Mouse (Mus musculus) lung, postnatal 10 days (tissue): ENCODE results near the gene Mtcl1.

ENCODE experiments used
- DNase-seq: peaks from one replicate; pipeline ENCODE4 v3.0.0; 2021

Gene Mtcl1

GRCm38 (mm10) chr17:66404883-66405590 lies 44.5 kb downstream of the Mtcl1 start:
- DNase-seq = peak; percentile 84

GRCm38 (mm10) chr17:66402791-66403470 lies 46.6 kb downstream of the Mtcl1 start:
- DNase-seq = no peak

GRCm38 (mm10) chr17:66401596-66402265 lies 47.8 kb downstream of the Mtcl1 start:
- no peak for DNase-seq

DNA sequence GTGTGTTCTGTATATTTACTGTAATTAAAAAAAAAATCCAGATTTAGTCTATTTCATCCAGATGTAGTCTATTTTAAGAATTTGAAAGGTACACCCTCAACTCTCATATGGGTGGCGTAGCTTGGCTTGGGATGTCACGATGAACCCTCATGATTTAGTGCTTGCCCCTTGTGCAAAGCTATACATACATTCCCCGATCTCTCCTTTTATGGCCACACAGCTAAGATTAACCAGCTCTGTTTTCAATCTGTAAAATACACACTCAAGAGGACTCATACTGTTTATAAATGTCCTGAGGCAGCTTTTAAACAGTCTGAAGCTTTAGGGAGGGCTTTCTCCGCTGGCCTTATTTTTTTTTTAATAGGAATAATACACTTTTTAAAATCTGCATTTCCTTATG lies 49.8 kb downstream of the Mtcl1 start:
- no peak for DNase-seq

DNA sequence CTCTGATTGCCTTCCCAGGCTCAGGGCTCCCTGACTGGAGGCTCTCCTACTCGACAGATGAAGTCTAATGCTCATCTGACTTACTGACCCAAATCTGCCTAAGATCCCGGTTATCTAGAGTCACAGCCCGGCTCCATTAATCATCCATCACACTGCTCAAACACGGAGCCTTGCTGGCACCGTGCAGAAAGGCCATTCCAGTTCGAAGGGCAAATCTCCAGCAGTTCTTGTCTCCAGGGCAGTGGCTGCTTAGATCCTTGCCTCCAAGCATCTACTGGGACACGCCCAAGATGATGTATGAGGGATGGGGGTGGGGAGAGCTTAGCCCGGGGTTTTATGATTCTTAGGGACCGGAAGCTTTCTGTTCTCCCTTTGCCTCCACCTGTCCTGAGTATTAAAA lies 55.0 kb downstream of the Mtcl1 start:
- DNase-seq = peak; percentile 38

DNA sequence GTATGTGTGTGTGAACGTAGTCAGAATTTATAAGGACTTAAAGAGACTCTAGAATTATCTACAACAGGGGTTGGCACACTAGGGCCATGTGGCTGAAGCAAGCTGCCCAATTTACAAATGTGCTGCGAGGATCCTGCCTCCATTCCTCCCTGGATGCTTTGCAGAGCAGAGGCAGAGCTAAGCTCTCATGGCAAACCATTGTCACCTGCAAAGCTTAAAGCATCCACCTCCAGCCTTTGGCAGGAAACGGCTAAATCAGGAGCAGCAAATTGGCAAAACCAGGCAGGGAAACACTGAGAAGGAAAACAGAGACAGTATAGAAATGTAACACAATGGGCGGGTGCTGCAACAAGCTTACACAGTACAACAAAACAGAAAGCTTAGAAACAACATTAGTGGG lies 61.2 kb downstream of the Mtcl1 start:
- no peak for DNase-seq

DNA sequence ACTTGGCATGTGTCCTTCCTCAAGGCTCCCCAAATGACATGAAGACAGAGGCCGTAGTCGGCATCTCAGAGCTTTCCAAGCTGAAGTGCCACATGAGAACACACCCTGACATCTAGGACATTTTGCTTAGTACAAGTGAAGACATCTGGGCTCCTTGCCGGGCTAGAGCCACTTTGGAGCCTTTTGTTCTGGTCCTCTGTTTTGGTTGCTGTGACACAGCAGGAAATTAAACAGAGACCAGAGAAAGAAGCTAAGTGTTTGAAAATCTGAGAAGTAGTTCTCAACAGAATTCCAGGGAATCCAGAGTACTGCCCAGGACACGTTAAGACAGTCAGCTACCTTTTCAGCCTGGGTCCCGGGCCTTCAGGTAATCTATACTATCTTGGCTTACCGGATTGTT lies 68.2 kb downstream of the Mtcl1 start:
- no peak for DNase-seq

GRCm38 (mm10) chr17:66379900-66380857 lies 69.4 kb downstream of the Mtcl1 start:
- no peak for DNase-seq

- DNase-seq = no peak
Observed at GRCm38 (mm10) chr17:66379308-66379707, 70.2 kb downstream of the Mtcl1 start.

DNA sequence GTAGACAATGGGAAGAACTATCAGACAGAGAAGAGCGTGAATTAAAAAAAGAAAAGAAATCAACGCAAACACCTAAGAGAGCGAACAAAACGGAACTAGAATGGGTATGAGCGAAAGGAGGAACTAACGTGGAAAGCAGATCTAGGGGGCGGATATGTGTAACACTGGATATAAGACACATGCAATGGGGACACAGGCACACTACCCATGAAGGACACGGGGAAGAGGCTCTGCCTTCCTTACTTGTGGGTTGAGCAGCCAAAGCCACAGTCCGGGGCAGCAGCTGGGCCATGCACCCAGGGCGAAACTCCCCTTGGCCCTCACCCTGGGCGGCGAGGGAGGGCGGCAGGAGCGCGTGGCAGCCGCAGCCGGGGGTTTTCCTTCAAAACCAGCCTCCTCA lies 71.4 kb downstream of the Mtcl1 start:
- no peak for DNase-seq

DNA sequence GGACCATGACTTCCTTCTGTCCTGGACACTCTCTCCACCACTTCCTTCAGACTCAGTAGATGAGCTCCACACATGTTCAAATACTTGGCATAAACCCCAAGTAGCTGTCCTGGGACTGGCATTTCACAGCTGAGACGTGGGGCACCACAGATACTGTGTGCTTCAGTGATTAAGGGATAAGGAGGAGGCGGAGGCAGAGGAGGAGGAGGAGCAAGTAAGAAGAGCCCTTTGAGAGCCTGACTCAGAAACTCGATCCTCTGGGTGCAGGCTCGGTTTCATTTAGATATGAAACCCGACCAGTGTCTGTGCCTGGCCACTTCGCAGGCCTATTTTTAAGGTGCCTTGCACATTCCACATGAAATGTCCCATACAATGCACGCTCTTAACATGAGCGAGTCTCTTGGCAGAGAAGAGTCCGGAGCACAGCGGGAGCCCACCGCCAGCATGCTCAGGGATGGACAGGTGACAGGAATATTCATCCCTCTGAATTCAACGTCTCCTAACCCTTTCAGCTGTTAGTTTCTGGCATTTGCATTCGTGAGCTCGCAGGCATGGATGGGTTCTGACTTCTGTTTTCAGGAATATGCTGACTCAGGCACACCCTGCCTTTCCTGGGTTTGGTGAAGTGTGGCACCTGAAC lies 74.8 kb downstream of the Mtcl1 start:
- DNase-seq = peak; percentile 43

- DNase-seq = no peak
Observed at GRCm38 (mm10) chr17:66370867-66371266, 78.7 kb downstream of the Mtcl1 start.

DNA sequence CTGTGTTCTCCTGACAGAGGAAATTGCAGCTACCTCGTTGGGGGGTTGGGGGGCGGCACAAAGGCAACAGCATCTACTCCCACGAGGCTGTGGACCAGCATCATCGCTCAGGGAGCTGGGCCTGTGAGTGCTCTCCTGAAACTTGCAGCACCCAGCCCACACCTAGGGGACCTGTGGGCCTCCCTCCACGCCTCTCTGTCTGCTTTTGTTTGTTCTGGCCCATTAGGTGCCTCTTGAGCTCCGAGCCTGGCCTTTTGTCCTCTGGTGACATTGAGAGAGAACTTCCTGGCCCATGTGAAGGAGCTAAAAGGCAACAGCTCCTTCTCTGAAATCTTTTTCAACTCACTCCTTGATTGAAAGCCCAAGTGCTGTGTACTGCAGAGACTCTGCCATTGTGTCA lies 79.8 kb downstream of the Mtcl1 start:
- DNase-seq = peak; percentile 28

DNA sequence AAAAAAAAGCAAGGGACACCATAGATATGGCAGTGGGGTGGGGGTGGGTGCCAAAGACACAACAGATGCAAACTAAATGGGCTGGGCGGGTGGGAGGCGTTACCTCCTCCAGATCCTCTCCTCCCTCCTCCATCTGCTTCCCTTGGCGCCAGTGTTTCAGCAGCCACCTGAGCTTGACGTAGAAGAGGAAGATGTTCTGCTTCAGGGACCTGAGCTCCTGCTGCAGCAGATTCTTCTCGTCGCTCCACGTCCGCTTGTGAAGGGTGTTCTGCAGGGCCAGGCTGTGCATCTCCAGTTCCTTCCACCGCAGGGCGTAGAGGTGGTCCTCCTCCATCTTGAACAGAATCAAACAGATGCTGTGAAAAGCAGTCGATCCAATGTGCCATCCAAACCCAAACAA lies 81.4 kb downstream of the Mtcl1 start:
- DNase-seq = no peak

- DNase-seq = no peak
Observed at GRCm38 (mm10) chr17:66365664-66366063, 83.9 kb downstream of the Mtcl1 start.

GRCm38 (mm10) chr17:66365293-66365642 lies 84.3 kb downstream of the Mtcl1 start:
- DNase-seq = no peak

- DNase-seq = no peak
Observed at GRCm38 (mm10) chr17:66364525-66365292, 84.8 kb downstream of the Mtcl1 start.

- DNase-seq = no peak
Observed at GRCm38 (mm10) chr17:66363852-66364524, 85.6 kb downstream of the Mtcl1 start.

GRCm38 (mm10) chr17:66362287-66363016 lies 87.1 kb downstream of the Mtcl1 start:
- no peak for DNase-seq
